Mouse (Mus musculus) hindbrain, postnatal 0 days (tissue): ENCODE data around the gene Olfr550. TPM values are rescaled to one million over a fixed set of nuclear protein-coding genes. Genes with fewer than 3 reads are reported as not detected.
"Not testable (repeated sequence)": the region's sequence is repeated elsewhere in the genome, so short reads cannot be mapped to it uniquely, and the experiment has no call there.

Experiments used
- ATAC-seq: fragments of 200-750 bp; cut with Nextera tagmentation; 2 replicates; pipeline ENCODE4 v1.8.0; 2017; ENCODE audit warnings: mild to moderate bottlenecking, moderate TSS enrichment, moderate library complexity
- DNase-seq: peaks from one replicate; pipeline ENCODE4 v3.0.0-alpha.2; 2015; ENCODE audit warnings: low spot score
- H3K27ac ChIP-seq: fragments of 300-500 bp; sonication (generic); 2 replicates; pipeline ENCODE4 v1.5.1; 2014; ENCODE audit warnings: mild to moderate bottlenecking
- H3K27me3 ChIP-seq: fragments of 300-500 bp; sonication (generic); 2 replicates; pipeline ENCODE4 v1.6.1; 2014; ENCODE audit warnings: low read length, mixed read lengths; ENCODE audit not compliant: insufficient read depth
- H3K36me3 ChIP-seq: fragments of 300-500 bp; sonication (generic); 2 replicates; pipeline ENCODE4 v1.6.1; 2014; ENCODE audit warnings: low read length, mixed read lengths; ENCODE audit not compliant: insufficient read depth
- H3K4me1 ChIP-seq: fragments of 300-500 bp; sonication (generic); 2 replicates; pipeline ENCODE4 v1.6.1; 2014; ENCODE audit warnings: antibody characterized with exemption, low read length, mixed read lengths; ENCODE audit not compliant: insufficient read depth
- H3K4me2 ChIP-seq: fragments of 300-500 bp; sonication (generic); 2 replicates; pipeline ENCODE4 v1.6.1; 2014; ENCODE audit warnings: low read depth, mild to moderate bottlenecking, low read length, moderate library complexity, mixed read lengths
- H3K4me3 ChIP-seq: fragments of 300-500 bp; sonication (generic); 2 replicates; pipeline ENCODE4 v1.5.1; 2014; ENCODE audit warnings: low read length
- H3K9ac ChIP-seq: fragments of 300-500 bp; sonication (generic); replicated peaks from 2 replicates; pipeline ENCODE4 v1.6.1; 2014; ENCODE audit warnings: mild to moderate bottlenecking, low read length, moderate library complexity, mixed read lengths
- H3K9me3 ChIP-seq: fragments of 300-500 bp; sonication (generic); 2 replicates; pipeline ENCODE4 v1.6.1; 2016; ENCODE audit warnings: low read length, mixed read lengths
- CTCF ChIP-seq: IDR thresholded peaks from 2 replicates; pipeline ENCODE4 v1.5.1; 2016; ENCODE audit warnings: antibody characterized with exemption, control low read depth, low read depth
- WGBS: fragments of 180-500 bp; shearing (Covaris S2); extraction: QIAGEN DNeasy Blood & Tissue Kit; methylation state at CpG from one replicate; pipeline ENCODE4 v1.1.7; 2014; 5-methylcytosine and 5-hydroxymethylcytosine counted together
- polyA plus RNA-seq: library from polyadenylated mRNA; unstranded; fragments of >200 nt; fragmentation: Nextera tagmentation; extraction: Ambion mirVana; gene quantifications from 2 replicates; pipeline ENCODE4 v1.2.1, GENCODE M21; 2015
- total RNA-seq: library from RNA; depleted of rRNA; stranded (reverse); fragments of >200 nt; gene quantifications from 2 replicates; pipeline ENCODE4 v1.2.3, GENCODE M21; 2014; rRNA removed

Olfr550 gene
- total and polyA plus RNA-seq, 2 experiments from 2014 or later = not detected

GRCm38 (mm10) chr7:102618118-102618517 lies 46.9 kb downstream of the Olfr550 start, which contains the start of gene Olfr553:
TSS of gene Olfr553 (minus strand) at chr7:102618218.
- H3K27me3 ChIP-seq = no peaks in the 10 kb centered on the region
- H3K27ac ChIP-seq = no peak within 1 kb of the TSS
- H3K9me3 ChIP-seq = no peaks in the 10 kb centered on the region
- no peak within 1 kb of the TSS for H3K4me3 ChIP-seq
- H3K36me3 ChIP-seq = no peaks in the 10 kb centered on the region
- no peaks in the 10 kb centered on the region for H3K4me1 ChIP-seq
- no peak within 1 kb of the TSS for H3K9ac ChIP-seq
- no peak for TF ChIP-seq CTCF
- DNase-seq = no peak
- ATAC-seq = no peak
- H3K4me2 ChIP-seq = no peak within 1 kb of the TSS

- Histone ChIP-seq H3K9me3 (no peaks in the 10 kb centered on the region), H3K4me3 (no peak overlapping the region), H3K27me3 (no peaks in the 10 kb centered on the region), H3K27ac (no peak overlapping the region), H3K4me2 (no peak overlapping the region), H3K9ac (no peak overlapping the region), H3K4me1 (no peaks in the 10 kb centered on the region), H3K36me3 (no peaks in the 10 kb centered on the region)
- DNase-seq = peak; percentile 37
- WGBS = 54% methylated on average over 5 of the region's 5 CpGs
- TF ChIP-seq CTCF = no peak
- no peak for ATAC-seq
Measured at GRCm38 (mm10) chr7:102619608-102620007, 48.4 kb downstream of the Olfr550 start.

- WGBS = 87% methylated on average over 15 of the region's 19 CpGs
- not testable (repeated sequence) for H3K4me3 ChIP-seq, H3K4me2 ChIP-seq, H3K9me3 ChIP-seq, H3K27ac ChIP-seq, H3K27me3 ChIP-seq, ATAC-seq, DNase-seq, H3K4me1 ChIP-seq, H3K9ac ChIP-seq, H3K36me3 ChIP-seq
Measured at GRCm38 (mm10) chr7:102620368-102620767, 49.1 kb downstream of the Olfr550 start.

Other genes starting within 250 kb of the Olfr550 start
- gene Rrm1, start 129.7 kb upstream of the Olfr550 start, total RNA-seq = 39.3 and 40.6 TPM in 2 replicates
- gene Rrm1, start 129.7 kb upstream of the Olfr550 start, polyA plus RNA-seq = 41.0 and 41.2 TPM in 2 replicates
- gene Olfr543, start 89.8 kb upstream of the Olfr550 start, total RNA-seq = not detected in 2 replicates
- 0.28 TPM in 2 replicates for gene Olfr543, start 89.8 kb upstream of the Olfr550 start, polyA plus RNA-seq
- gene Olfr544, start 83.1 kb upstream of the Olfr550 start, total RNA-seq = not detected in 2 replicates
- 0.14 TPM in 2 replicates for gene Olfr544, start 83.1 kb upstream of the Olfr550 start, polyA plus RNA-seq
- gene Olfr545, start 71.9 kb upstream of the Olfr550 start, total RNA-seq = not detected in 2 replicates
- 0.05 and 0.18 TPM in 2 replicates for gene Olfr545, start 71.9 kb upstream of the Olfr550 start, polyA plus RNA-seq
- gene Olfr547, start 36.7 kb upstream of the Olfr550 start, total RNA-seq = not detected in 2 replicates
- gene Olfr547, start 36.7 kb upstream of the Olfr550 start, polyA plus RNA-seq = not detected in 2 replicates
- gene Olfr548-ps1, start 30.5 kb upstream of the Olfr550 start, total RNA-seq = not detected in 2 replicates
- not detected in 2 replicates for gene Olfr548-ps1, start 30.5 kb upstream of the Olfr550 start, polyA plus RNA-seq
- gene Olfr549, start 21.6 kb upstream of the Olfr550 start, total RNA-seq = not detected in 2 replicates
- gene Olfr549, start 21.6 kb upstream of the Olfr550 start, polyA plus RNA-seq = not detected in 2 replicates
- gene Trim21, start 6.0 kb upstream of the Olfr550 start, total RNA-seq = 1.4 TPM in 2 replicates
- 0.29 and 0.54 TPM in 2 replicates for gene Trim21, start 6.0 kb upstream of the Olfr550 start, polyA plus RNA-seq
- not detected in 2 replicates for gene Olfr551, start 20.4 kb downstream of the Olfr550 start, total RNA-seq
- not detected in 2 replicates for gene Olfr551, start 20.4 kb downstream of the Olfr550 start, polyA plus RNA-seq
- not detected in 2 replicates for gene Olfr552, start 26.3 kb downstream of the Olfr550 start, total RNA-seq
- not detected in 2 replicates for gene Olfr552, start 26.3 kb downstream of the Olfr550 start, polyA plus RNA-seq
- not detected in 2 replicates for gene Olfr553, start 46.8 kb downstream of the Olfr550 start, total RNA-seq
- not detected in 2 replicates for gene Olfr553, start 46.8 kb downstream of the Olfr550 start, polyA plus RNA-seq
- gene Olfr554, start 67.0 kb downstream of the Olfr550 start, total RNA-seq = not detected in 2 replicates
- not detected in 2 replicates for gene Olfr554, start 67.0 kb downstream of the Olfr550 start, polyA plus RNA-seq
- gene Olfr555, start 87.4 kb downstream of the Olfr550 start, total RNA-seq = not detected in 2 replicates
- gene Olfr555, start 87.4 kb downstream of the Olfr550 start, polyA plus RNA-seq = not detected in 2 replicates
- not detected in 2 replicates for gene Olfr556, start 93.5 kb downstream of the Olfr550 start, total RNA-seq
- not detected in 2 replicates for gene Olfr556, start 93.5 kb downstream of the Olfr550 start, polyA plus RNA-seq
- 2.2 TPM in 2 replicates for gene Trim68, start 115.9 kb downstream of the Olfr550 start, total RNA-seq
- gene Trim68, start 115.9 kb downstream of the Olfr550 start, polyA plus RNA-seq = 5.3 and 6.5 TPM in 2 replicates
- not detected in 2 replicates for gene Olfr557, start 124.5 kb downstream of the Olfr550 start, total RNA-seq
- not detected in 2 replicates for gene Olfr557, start 124.5 kb downstream of the Olfr550 start, polyA plus RNA-seq
- 0.11 TPM in 1 of 2 replicates, not detected in the other for gene Olfr558, start 130.8 kb downstream of the Olfr550 start, total RNA-seq
- 0.23 TPM in 1 of 2 replicates, not detected in the other for gene Olfr558, start 130.8 kb downstream of the Olfr550 start, polyA plus RNA-seq
- gene Olfr33, start 147.6 kb downstream of the Olfr550 start, total RNA-seq = not detected in 2 replicates
- gene Olfr33, start 147.6 kb downstream of the Olfr550 start, polyA plus RNA-seq = not detected in 2 replicates
- not detected in 2 replicates for gene Olfr559, start 156.0 kb downstream of the Olfr550 start, total RNA-seq
- gene Olfr559, start 156.0 kb downstream of the Olfr550 start, polyA plus RNA-seq = not detected in 2 replicates
- not detected in 2 replicates for gene Olfr560, start 187.9 kb downstream of the Olfr550 start, total RNA-seq
- gene Olfr560, start 187.9 kb downstream of the Olfr550 start, polyA plus RNA-seq = not detected in 2 replicates
- gene Olfr78, start 188.0 kb downstream of the Olfr550 start, total RNA-seq = 0.78 TPM in 1 of 2 replicates, not detected in the other
- gene Olfr78, start 188.0 kb downstream of the Olfr550 start, polyA plus RNA-seq = 0.10 and 0.15 TPM in 2 replicates
- not detected in 2 replicates for gene Olfr561, start 199.8 kb downstream of the Olfr550 start, total RNA-seq
- not detected in 2 replicates for gene Olfr561, start 199.8 kb downstream of the Olfr550 start, polyA plus RNA-seq
- gene Olfr564, start 232.0 kb downstream of the Olfr550 start, total RNA-seq = not detected in 2 replicates
- not detected in 2 replicates for gene Olfr564, start 232.0 kb downstream of the Olfr550 start, polyA plus RNA-seq